Comparison of ENCODE assay signal across 19 mouse cellular contexts in the genomic region with DNA sequence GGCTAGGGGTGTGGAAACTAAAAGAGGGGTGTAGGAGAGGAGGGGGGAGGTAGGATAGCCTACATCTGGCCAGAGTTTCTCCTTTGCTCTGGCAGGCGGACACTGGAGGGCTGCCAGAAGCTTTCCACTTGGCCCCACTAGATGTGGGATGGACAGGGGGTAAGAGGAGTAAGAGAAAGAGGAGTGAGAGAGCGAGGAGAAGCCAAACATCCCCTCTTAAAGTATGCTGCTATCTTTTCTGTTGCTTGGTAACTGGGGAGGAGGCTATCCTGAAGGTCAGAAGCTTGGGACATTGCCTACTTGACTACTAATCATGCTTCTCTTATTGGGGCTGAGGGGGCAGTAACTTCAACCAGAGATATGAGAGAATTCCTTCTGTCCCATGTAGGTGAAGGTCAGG.
DNase-seq lines count a peak whose midpoint lies in the region; ATAC-seq and TF ChIP-seq lines count a peak whose summit lies in the region.
"Had no signal": no experiment of that assay in that cellular context is flagged by ENCODE, and none has a peak within 500 bp of the region (broad histone marks: within the 10 kb centered on the region; RNA-seq: fewer than 3 reads in every experiment).

No protein-coding gene starts in this region.

- TF ChIP-seq EP300 in lung, postnatal 0 days (IDR thresholded peaks at IDR 0.05), result no peak

- H3K36me3 ChIP-seq in lung, embryonic 14.5 days (ENCODE audit: insufficient read depth), result no peaks in the 10 kb centered on the region
- no peaks in the 10 kb centered on the region for H3K36me3 ChIP-seq in lung, postnatal 0 days (ENCODE audit: insufficient read depth, low read length)
- no peaks in the 10 kb centered on the region for H3K36me3 ChIP-seq in stomach, embryonic 15.5 days
- H3K36me3 ChIP-seq: embryonic facial prominence, embryonic 12.5 days; kidney, embryonic 15.5 days; midbrain, embryonic 10.5 days; neural tube, embryonic 12.5 days had no signal

- H3K4me2 ChIP-seq in lung, embryonic 14.5 days, result no peak overlapping the region
- H3K4me2 ChIP-seq in lung, postnatal 0 days (replicated peaks; ENCODE audit: low read depth, low read length), result no peak overlapping the region
- no peak overlapping the region for H3K4me2 ChIP-seq in stomach, embryonic 15.5 days
- H3K4me2 ChIP-seq: embryonic facial prominence, embryonic 12.5 days; kidney, embryonic 15.5 days; neural tube, embryonic 12.5 days had no signal

- no peaks in the 10 kb centered on the region for H3K27me3 ChIP-seq in cerebellum, adult 2 months (ENCODE audit: control insufficient read depth, insufficient read depth, low read length)
- no peaks in the 10 kb centered on the region for H3K27me3 ChIP-seq in lung, embryonic 14.5 days (ENCODE audit: insufficient read depth, low read length)
- no peaks in the 10 kb centered on the region for H3K27me3 ChIP-seq in lung, postnatal 0 days (replicated peaks; ENCODE audit: insufficient read depth, low read length)
- H3K27me3 ChIP-seq in stomach, embryonic 15.5 days (replicated peaks), result no peaks in the 10 kb centered on the region
- H3K27me3 ChIP-seq: CH12.LX; embryonic facial prominence, embryonic 12.5 days; kidney, embryonic 15.5 days; neural tube, embryonic 12.5 days had no signal

- no peak overlapping the region for H3K4me3 ChIP-seq in cerebellum, adult 2 months (replicated peaks; ENCODE audit: insufficient read depth, low read depth, low read length)
- no peak overlapping the region for H3K4me3 ChIP-seq in lung, embryonic 14.5 days (ENCODE audit: low read depth, low read length)
- no peak overlapping the region for H3K4me3 ChIP-seq in lung, postnatal 0 days (ENCODE audit: low read depth, low read length)
- no peak overlapping the region for H3K4me3 ChIP-seq in stomach, embryonic 15.5 days (replicated peaks)
- H3K4me3 ChIP-seq: embryonic facial prominence, embryonic 12.5 days; kidney, embryonic 15.5 days; midbrain, embryonic 10.5 days; neural tube, embryonic 12.5 days had no signal

- no peak overlapping the region for H3K9ac ChIP-seq in lung, embryonic 14.5 days
- H3K9ac ChIP-seq in lung, postnatal 0 days (replicated peaks; ENCODE audit: low read depth), result no peak overlapping the region
- no peak overlapping the region for H3K9ac ChIP-seq in stomach, embryonic 15.5 days
- H3K9ac ChIP-seq: embryonic facial prominence, embryonic 12.5 days; kidney, embryonic 15.5 days; liver, postnatal 0 days; neural tube, embryonic 12.5 days had no signal

- no peak for TF ChIP-seq CTCF in cerebellum, adult 2 months (IDR thresholded peaks at IDR 0.05; ENCODE audit: borderline replicate concordance, insufficient read depth, low read depth, low read length)
- TF ChIP-seq CTCF in lung, embryonic 14.5 days (IDR thresholded peaks at IDR 0.05; ENCODE audit: low read depth), result no peak
- no peak for TF ChIP-seq CTCF in lung, postnatal 0 days (IDR thresholded peaks at IDR 0.05)

- no peak overlapping the region for H3K27ac ChIP-seq in cerebellum, adult 2 months (ENCODE audit: insufficient read depth, low read length)
- H3K27ac ChIP-seq in lung, embryonic 14.5 days (ENCODE audit: low read depth), result no peak overlapping the region
- H3K27ac ChIP-seq in lung, postnatal 0 days (ENCODE audit: low read length), result no peak overlapping the region
- H3K27ac ChIP-seq in stomach, embryonic 15.5 days, result no peak overlapping the region
- H3K27ac ChIP-seq: embryonic facial prominence, embryonic 12.5 days; kidney, embryonic 15.5 days; midbrain, embryonic 10.5 days; neural tube, embryonic 12.5 days had no signal

- H3K4me1 ChIP-seq in cerebellum, adult 2 months (ENCODE audit: control insufficient read depth, insufficient read depth, low read length), result no peaks in the 10 kb centered on the region
- H3K4me1 ChIP-seq in lung, embryonic 14.5 days (ENCODE audit: insufficient read depth), result no peaks in the 10 kb centered on the region
- no peaks in the 10 kb centered on the region for H3K4me1 ChIP-seq in lung, postnatal 0 days (ENCODE audit: insufficient read depth, low read depth, low read length)
- H3K4me1 ChIP-seq in stomach, embryonic 15.5 days, result no peaks in the 10 kb centered on the region
- H3K4me1 ChIP-seq: embryonic facial prominence, embryonic 12.5 days; kidney, embryonic 15.5 days; midbrain, embryonic 10.5 days; neural tube, embryonic 12.5 days had no signal

- DNase-seq in cerebellum, postnatal 10 days, result peak; percentile 2 to 6
- DNase-seq in cerebellum, adult 2 months, result no peak
- peak; percentile 69 for DNase-seq in lung, embryonic 14.5 days
- no peak for DNase-seq in lung, postnatal 10 days
- peak; percentile 20 for DNase-seq in lung, postnatal 0 days (ENCODE audit: low spot score)
- no peak for DNase-seq in spleen, postnatal 14 days (ENCODE audit: low spot score in 2 of 2)
- no peak for DNase-seq in embryo, embryonic 9.5 days (ENCODE audit: extremely low spot score)
- DNase-seq: adrenal gland, adult 2 months; cerebellum, adult 11 months; cerebellum, postnatal 36 days; liver, postnatal 0 days; thymus, postnatal 36 days had no signal

- WGBS in cerebellum, adult 2 months, result 29% methylated on average over 2 of the region's 2 CpGs
- 9% methylated on average over 2 of the region's 2 CpGs for WGBS in lung, embryonic 14.5 days
- WGBS in lung, postnatal 0 days, result 25% methylated on average over 2 of the region's 2 CpGs
- 66% methylated on average over 2 of the region's 2 CpGs for WGBS in stomach, embryonic 15.5 days

- no peaks in the 10 kb centered on the region for H3K9me3 ChIP-seq in lung, embryonic 14.5 days (ENCODE audit: low read depth, low read length)
- H3K9me3 ChIP-seq in lung, postnatal 0 days (ENCODE audit: low read length), result no peaks in the 10 kb centered on the region
- H3K9me3 ChIP-seq in stomach, embryonic 15.5 days, result no peaks in the 10 kb centered on the region
- H3K9me3 ChIP-seq: embryonic facial prominence, embryonic 12.5 days; kidney, embryonic 15.5 days; midbrain, embryonic 10.5 days; neural tube, embryonic 12.5 days had no signal

- no peak for TF ChIP-seq POLR2A in cerebellum, adult 2 months (IDR thresholded peaks at IDR 0.05; ENCODE audit: borderline replicate concordance, insufficient read depth, low read length)

- peak; percentile 94 for ATAC-seq in lung, embryonic 14.5 days (ENCODE audit: insufficient read depth)
- peak; percentile 23; the same call in 1 of the 2 replicates for ATAC-seq in lung, postnatal 0 days
- ATAC-seq in stomach, embryonic 15.5 days (ENCODE audit: insufficient read depth, low FRiP score, low read depth), result peak; percentile 35; the same call in 1 of the 2 replicates
- ATAC-seq: forebrain, embryonic 16.5 days; liver, postnatal 0 days had no signal

Comparison
In these comparisons a context has a peak if more than half of its experiments do, and no peak if none do; other contexts are left out.
1. DNase-seq: peak in cerebellum, postnatal 10 days (2 of 2), lung, embryonic 14.5 days (single experiment) and lung, postnatal 0 days (single experiment); none in cerebellum, adult 2 months (0 of 2), lung, postnatal 10 days (single experiment), spleen, postnatal 14 days (0 of 2) and embryo, embryonic 9.5 days (single experiment).
2. ATAC-seq: peak in every context shown above with its lines; median percentile 94 in lung, embryonic 14.5 days; 35 in stomach, embryonic 15.5 days; 23 in lung, postnatal 0 days.